Mouse (Mus musculus): ENCODE measurements around the gene Madd.

The Madd gene

GRCm38 (mm10) chr2:91176234-91176633, 7.4 kb downstream of the Madd start:
- in situ Hi-C loops (cut with MboI; ENCODE audit: low sequenced_read_pairs), result no loop called here

DNA sequence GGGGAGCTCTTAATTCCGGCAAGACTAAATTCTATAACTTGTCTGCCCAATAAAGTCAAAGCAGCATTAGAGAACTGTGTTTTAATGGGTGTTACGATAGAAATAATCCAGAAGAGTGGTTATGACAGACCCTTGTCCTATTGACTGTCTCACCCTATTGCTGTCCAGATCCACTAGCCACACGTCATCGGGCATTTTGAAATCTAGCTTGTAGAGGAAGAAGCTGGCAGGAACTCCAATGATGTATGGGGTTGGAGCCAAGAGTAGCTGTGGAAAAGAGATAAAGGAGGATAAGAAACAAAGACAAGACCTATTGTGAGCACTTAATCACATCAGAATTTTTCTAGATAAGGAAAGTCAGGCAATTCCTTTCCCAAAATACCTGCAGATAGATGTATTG, 8.1 kb downstream of the Madd start:
- in situ Hi-C loops (cut with MboI; ENCODE audit: low sequenced_read_pairs), result no loop called here

- in situ Hi-C loops (cut with MboI; ENCODE audit: low sequenced_read_pairs), result no loop called here
Measured at GRCm38 (mm10) chr2:91169587-91170322, 13.9 kb downstream of the Madd start.

- in situ Hi-C loops (cut with MboI; ENCODE audit: low sequenced_read_pairs), result no loop called here
Measured at GRCm38 (mm10) chr2:91167629-91168028, 16.0 kb downstream of the Madd start.

GRCm38 (mm10) chr2:91164991-91165390, 18.6 kb downstream of the Madd start:
- in situ Hi-C loops (cut with MboI; ENCODE audit: low sequenced_read_pairs), result no loop called here

DNA sequence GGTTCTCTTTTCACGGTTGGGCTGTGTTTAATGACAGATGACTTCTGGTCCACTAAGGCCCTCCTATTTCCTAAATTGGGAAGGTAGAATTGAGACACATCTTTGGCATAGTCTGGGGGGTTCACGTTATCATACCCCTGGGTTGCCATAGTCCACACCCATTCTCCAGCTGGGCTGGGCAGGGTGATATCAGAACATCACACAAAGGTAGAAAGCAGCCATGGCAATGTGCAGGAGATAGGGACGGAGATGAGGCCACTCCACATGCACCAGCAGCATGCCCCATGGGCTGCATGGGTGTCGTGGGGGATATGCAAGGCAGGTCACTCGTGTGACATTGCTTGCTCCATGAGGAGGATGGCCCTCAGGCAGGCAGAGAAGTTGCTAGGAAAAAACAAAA, 20.1 kb downstream of the Madd start:
- in situ Hi-C loops (cut with MboI; ENCODE audit: low sequenced_read_pairs), result no loop called here

DNA sequence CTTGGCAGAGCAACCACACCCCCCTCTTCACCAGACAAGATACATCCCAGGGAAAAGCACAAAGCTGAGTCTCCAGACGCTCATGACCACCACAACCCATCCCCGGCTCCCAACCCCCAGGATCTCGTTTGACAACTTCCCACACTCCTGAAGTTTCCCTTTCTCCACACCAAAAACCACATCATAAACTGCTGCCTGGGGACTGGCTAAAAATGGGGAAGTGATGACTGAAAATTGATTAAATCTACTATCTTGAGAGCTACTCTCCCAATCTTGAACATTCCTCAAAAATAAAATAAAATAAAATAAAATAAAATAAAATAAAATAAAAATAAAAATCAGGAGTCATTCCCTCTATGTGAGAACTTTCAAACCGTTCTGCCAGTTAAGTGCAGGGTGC, 20.7 kb downstream of the Madd start:
- in situ Hi-C loops (cut with MboI; ENCODE audit: low sequenced_read_pairs), result no loop called here

GRCm38 (mm10) chr2:91160591-91160990, 23.0 kb downstream of the Madd start:
- in situ Hi-C loops (cut with MboI; ENCODE audit: low sequenced_read_pairs), result no loop called here

GRCm38 (mm10) chr2:91157002-91157752, 26.5 kb downstream of the Madd start:
- in situ Hi-C loops (cut with MboI; ENCODE audit: low sequenced_read_pairs), result no loop called here

DNA sequence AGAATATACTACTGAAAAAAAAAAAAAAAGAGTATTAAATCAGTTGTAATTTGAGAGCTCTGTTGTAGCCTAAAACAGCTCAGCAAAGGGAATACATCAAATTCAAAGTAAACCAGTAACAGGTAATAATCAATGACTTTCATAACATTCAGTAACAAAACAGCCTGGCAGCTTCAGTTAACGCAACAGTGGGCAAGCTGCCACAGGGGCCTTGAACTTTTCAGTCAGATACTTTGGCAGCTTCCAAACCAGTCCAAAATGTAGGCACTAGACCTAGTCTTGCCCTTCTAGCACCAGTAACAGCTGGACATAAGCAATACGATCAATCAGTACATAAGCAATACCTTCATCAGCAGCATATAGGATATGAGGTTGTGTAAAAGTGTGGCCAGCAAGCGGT, 29.5 kb downstream of the Madd start:
- in situ Hi-C loops (cut with MboI; ENCODE audit: low sequenced_read_pairs), result no loop called here

DNA sequence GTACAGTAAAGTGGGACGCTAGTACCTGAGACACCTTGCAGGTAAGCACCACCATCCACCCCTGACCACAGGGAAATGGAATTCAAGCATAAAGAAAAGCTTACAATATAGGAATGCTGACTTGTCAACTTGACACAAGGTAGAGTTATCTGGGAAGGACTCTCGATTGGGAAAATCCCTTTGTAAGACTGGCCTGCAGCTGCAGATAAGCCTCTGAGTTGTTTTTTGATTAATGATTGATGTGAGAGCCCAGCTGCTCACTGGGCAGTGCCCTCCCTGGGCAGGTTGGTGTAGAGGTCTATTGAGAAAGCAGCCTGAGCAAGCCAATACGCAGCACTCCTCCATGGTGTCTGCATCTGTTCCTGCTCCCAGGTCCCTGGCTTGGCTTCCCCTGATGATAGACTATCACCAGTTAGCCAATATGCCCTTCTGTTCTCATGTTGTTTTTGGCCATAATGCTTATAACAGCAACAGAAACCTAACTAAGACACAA, 30.7 kb downstream of the Madd start:
- in situ Hi-C loops (cut with MboI; ENCODE audit: low sequenced_read_pairs), result no loop called here

DNA sequence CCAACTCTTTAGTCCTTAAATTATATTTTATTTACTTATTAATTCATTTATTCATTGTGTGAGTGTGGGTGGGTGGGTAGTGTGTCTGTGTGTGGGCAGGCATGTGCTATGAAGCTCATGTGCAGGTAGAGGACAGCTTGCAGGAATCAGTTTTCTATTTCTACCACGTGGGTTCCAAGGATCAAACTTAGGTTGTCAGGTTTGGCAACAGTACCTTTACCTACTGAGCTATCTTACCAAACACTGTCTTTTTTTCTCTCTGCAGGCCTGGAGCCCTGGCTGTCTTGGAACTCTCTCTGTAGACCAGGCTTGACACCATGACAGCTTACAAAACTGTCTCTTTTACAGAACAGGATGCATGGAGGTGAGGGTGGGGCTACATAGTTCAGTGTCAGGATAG, 32.3 kb downstream of the Madd start:
- in situ Hi-C loops (cut with MboI; ENCODE audit: low sequenced_read_pairs), result no loop called here

DNA sequence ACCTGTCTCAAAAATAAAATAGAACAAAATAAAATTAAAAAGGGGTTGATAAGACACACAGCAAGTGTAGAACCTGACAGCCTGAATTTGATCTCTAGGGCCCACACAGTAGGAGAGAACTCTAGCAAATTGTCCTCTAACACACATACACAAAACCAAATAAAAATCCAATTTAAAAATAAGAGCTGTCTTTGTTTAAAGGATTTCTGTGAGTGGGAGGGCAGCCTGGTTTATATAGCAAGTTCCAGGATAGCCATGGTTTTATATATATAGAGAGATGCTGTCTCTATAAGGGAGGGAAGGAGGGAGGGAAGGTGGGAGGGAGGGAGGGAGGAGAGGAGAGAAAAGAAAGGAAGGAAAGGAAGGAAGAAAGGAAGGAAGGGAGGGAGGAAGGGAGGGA, 35.5 kb downstream of the Madd start:
- in situ Hi-C loops (cut with MboI; ENCODE audit: low sequenced_read_pairs), result no loop called here

DNA sequence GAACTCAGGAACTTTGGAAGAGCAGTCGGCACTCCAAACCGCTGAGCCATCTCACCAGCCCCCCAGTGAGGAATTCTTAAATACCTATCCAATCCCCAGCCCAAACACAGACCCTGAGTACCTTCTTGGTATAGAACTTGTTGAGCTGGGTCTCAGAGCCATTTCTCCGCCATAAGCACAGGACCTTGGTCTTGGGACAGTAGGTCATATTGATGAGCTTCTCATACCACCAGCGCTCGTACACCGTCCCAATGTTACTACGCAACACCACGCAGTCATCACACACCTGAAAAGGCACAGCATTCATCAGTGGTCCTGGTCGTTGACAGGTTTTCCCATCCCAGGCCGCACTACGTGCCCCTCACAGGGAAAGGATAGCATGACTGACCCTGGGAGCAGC, 40.2 kb downstream of the Madd start:
- in situ Hi-C loops (cut with MboI; ENCODE audit: low sequenced_read_pairs), result no loop called here

GRCm38 (mm10) chr2:91142920-91143319, 40.7 kb downstream of the Madd start:
- in situ Hi-C loops (cut with MboI; ENCODE audit: low sequenced_read_pairs), result no loop called here

- in situ Hi-C loops (cut with MboI; ENCODE audit: low sequenced_read_pairs), result no loop called here
Measured at GRCm38 (mm10) chr2:91139764-91140163, 43.9 kb downstream of the Madd start.

GRCm38 (mm10) chr2:91139311-91139710, 44.3 kb downstream of the Madd start:
- in situ Hi-C loops (cut with MboI; ENCODE audit: low sequenced_read_pairs), result no loop called here

DNA sequence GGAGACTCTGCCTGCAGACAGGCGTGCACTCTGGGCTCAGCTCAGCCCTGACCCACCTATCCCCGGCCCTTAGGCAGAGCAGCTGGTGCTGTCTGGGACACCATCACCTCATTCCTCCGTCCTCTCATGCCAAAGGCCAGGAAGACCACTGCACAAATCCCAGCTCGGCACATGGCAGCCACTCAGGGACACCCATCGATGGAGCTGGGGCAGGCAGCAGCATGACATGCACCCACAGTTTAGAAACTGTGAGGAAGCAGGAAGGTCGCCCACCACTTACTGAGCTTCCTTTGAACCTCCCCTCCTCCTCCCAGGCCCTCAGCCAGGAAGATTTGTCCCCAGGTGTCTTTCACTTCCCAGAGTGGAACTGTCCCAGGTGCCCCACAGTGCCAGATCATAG, 46.2 kb downstream of the Madd start:
- in situ Hi-C loops (cut with MboI; ENCODE audit: low sequenced_read_pairs), result no loop called here

GRCm38 (mm10) chr2:91136513-91137412, 46.9 kb downstream of the Madd start:
- in situ Hi-C loops (cut with MboI; ENCODE audit: low sequenced_read_pairs), result no loop called here

DNA sequence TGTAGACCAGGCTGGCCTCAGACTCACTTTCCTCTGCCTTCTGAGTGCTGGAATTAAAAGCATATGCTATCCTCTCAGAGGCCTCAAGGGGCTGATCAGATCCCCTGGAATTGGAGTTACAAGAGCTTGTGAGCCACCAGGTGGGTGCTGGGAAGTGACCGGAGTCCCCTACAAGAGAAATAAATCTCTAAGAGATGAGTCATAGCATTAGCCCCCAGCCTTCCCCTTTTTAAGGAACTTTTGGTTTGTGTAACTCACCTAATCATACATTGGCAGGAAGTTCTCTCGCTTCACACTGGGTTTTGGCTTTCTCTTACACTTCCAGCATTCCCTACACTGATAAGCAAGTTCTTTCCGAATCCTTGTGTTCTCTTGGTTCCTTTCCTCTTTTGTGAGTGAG, 51.6 kb downstream of the Madd start:
- in situ Hi-C loops (cut with MboI; ENCODE audit: low sequenced_read_pairs), result no loop called here

DNA sequence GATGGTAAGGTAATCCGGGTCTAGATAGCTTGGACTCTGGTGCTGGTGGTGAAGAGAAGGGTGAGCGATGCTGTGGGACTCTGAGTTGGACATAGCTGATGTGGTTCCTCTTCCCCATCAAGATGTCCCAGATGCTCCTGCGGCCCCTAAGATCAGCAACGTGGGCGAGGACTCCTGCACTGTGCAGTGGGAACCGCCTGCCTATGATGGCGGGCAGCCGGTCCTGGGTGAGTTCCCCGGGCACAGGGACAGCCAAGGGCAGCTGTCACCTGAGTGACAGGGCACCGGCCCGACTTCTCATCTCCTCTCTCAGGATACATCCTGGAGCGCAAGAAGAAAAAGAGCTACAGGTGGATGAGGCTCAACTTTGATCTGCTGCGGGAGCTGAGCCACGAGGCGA, 52.4 kb downstream of the Madd start:
- in situ Hi-C loops (cut with MboI; ENCODE audit: low sequenced_read_pairs), result no loop called here
